Mouse (Mus musculus): ENCODE measurements at regions not wholly inside any gene's neighbourhood (a gene's known extent, or its start where the extent isn't known, plus 50 kb on each side); places are given as distances from the start of the nearest gene placed in this dataset.

- no peak for DNase-seq (ENCODE audit: low spot score)
These were observed 131.8 kb downstream of the Tshz3 start for GRCm38 (mm10) chr7:36829710-36830109.

- no peak for DNase-seq (ENCODE audit: low spot score)
These were observed 132.2 kb downstream of the Tshz3 start for GRCm38 (mm10) chr7:36830155-36830554.

DNA sequence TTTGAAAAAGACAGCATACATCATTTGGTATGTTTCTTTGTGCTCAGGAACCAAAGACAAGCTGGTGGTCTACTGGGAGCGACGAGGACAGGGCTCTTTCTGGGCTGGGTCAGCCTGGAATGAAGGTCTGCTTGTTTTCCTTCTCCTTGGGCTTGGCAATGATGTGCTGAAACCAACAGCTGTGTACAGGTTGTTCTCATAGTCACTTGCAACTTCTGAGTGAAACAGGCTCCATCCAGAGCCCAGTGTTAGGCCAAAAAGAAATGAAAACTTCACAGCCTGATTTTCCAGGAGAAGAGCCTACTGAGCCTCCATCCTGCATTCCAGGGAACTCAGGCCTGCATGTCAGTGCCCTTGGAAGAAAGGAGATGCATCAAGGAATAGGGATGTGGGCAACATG, 150.4 kb downstream of the Tshz3 start:
- DNase-seq (ENCODE audit: low spot score): no peak

GRCm38 (mm10) chr7:36851275-36851889, 153.5 kb downstream of the Tshz3 start:
- no peak for DNase-seq (ENCODE audit: low spot score)

- DNase-seq (ENCODE audit: low spot score): no peak
These were observed 156.4 kb downstream of the Tshz3 start for GRCm38 (mm10) chr7:36854308-36854707.

DNA sequence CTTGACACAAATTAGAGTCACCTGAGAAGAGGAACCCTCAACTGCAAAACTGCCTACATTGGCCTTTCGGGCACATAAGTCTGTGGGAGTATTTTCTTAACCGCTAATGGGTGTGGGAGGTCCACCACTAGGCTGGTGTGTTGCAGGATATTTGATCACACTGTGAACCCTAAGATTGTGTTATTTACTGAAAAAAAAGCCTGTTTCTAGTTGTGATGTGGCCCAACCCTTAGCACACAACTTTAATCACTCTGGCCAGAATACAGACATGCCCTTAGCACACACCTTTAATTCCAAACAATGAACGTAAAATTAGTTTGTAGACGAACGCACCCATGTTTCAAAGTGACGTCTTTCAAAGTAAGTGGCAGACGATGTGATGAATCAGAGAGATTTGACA, 161.5 kb downstream of the Tshz3 start:
- DNase-seq (ENCODE audit: low spot score): no peak

DNA sequence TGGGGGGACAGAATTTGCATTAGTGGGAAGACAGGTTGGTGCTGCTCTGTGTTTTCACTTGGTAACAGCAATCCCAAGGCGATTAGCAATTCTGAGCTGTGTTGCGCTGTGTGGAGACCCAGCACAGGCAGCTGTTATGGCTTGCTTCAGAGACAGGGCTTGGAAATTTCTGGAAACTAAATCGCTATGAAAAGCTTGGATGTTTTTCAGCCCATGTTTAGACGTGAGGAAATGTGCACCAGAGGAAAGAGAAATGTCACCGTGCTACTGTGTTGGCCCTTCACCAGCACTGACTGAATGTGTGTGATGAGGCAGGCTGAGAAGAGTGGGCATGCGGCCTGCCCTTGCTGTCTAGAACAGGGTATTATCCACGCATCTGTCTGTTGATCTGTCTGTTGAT, 164.6 kb downstream of the Tshz3 start:
- no peak for DNase-seq (ENCODE audit: low spot score)

DNA sequence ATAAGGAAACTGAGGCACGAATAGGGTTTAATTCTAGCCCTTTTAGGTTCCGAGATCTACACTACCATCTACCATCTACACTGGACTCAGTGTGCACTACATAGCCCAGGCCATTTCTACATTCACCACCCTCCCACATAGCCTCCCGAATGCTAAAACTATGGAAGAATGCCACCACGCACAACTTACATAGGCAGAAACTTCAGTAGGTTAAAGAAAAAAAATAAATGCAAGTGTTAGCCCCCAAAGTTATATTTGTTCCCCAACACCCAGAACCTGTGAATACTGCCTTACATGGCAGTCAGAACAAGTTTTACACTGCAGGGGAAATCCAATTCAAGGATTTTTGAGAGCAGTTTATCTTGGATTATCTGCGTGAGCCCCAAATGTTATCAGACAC, 165.8 kb downstream of the Tshz3 start:
- no peak for DNase-seq (ENCODE audit: low spot score)

DNA sequence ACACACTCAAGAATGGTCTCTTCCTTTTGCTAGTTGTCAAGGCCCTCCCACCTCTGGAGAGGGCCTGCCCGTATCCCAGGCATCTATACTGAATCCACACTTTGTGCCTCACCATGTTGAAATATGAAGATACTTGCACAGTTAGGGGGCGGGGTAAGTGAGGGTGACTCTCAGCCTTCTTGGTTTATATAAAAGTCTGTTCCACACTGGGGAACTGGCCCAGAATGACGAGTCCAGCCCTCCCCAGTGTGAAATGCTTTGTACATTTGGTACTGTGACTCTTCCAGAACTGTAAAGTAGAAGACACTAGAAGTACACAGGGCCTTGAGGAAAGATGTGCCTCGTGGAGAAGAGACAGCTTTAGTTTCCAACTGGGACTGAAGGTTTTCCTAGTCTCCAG, 166.8 kb downstream of the Tshz3 start:
- DNase-seq (ENCODE audit: low spot score): no peak

- no peak for DNase-seq (ENCODE audit: low spot score)
These were observed 168.7 kb downstream of the Tshz3 start for GRCm38 (mm10) chr7:36866602-36867001.

DNA sequence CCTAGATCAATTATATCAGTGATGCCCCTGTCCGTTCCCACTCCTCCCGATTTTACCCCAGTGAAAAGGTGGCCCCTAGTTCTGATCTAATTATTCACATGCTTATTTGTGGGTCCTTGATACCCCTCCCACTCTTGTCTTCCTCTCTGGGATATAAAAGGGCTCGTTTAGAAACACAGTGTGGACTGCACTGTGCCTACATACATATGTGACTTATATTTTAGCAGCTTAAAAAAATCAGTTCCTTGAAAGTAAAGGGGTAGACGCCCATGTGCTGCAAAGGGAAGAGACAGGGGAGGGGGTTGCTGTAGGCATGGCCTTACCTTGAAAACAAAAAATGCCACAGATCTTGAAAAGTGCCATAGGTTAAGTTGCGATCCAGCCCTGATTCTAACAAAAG, 176.1 kb downstream of the Tshz3 start:
- DNase-seq (ENCODE audit: low spot score): no peak

GRCm38 (mm10) chr7:36877686-36878085, 179.8 kb downstream of the Tshz3 start:
- no peak for DNase-seq (ENCODE audit: low spot score)

GRCm38 (mm10) chr7:36892776-36893500, 195.0 kb downstream of the Tshz3 start:
- no peak for DNase-seq (ENCODE audit: low spot score)

DNA sequence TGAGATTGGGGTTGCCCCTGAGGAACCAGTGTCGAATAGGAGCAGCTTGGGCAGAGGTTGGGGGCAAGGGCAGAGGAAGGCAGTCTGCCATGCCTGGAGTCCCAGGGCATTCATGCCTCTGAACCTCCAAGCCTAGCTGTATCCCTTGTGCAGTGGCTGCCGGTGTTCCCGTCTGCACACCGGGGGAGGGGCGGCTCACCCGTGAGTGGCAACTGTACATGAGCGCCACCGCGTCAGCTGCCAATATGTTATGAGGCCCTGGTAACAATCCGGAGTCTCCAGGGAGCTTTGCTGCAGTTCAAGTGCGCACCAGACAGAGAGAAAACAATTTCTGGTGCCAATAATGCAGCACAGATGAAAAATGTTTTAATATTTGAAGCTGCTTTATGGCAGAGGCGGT, 198.4 kb downstream of the Tshz3 start:
- no peak for DNase-seq (ENCODE audit: low spot score)

- no peak for DNase-seq (ENCODE audit: low spot score)
These were observed 203.6 kb downstream of the Tshz3 start for GRCm38 (mm10) chr7:36901537-36901936.

DNA sequence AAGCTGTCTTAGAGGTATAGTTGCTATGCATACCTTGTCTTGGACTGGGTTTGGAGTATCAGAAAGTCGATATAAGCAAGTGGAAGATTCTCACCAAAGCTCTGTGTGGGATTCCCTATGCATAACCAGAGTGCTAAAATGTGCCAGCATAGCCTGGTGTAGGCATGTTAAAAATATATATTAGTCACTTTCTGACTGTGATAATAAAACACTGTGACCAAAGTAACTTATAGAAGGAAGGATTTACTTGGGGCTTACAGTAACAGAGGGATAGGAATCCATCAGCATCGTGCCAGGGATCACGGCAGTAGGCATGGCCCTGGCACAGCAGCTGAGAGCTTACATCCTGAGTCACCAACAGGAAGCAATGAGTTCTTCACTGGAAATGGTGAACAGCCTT, 215.4 kb downstream of the Tshz3 start:
- no peak for DNase-seq (ENCODE audit: low spot score)

DNA sequence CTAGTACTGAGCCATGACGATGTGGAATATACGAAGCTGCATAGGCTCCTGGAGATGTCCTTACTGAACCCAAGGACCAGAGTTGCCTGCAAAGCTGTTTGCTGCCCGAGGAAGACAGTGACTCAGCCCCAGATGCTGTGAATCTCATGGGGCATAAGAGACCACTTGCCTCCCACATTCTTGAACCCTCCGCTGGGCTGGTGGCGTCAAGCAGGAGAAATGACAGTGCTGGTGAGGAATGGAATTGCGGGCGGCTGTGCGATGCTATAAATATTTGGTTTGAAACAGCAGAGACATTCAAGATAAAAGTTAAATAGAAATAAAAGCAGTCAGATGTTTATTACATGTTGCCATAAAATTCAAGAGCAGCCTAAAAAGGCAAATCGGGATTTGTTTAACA, 216.3 kb downstream of the Tshz3 start:
- DNase-seq (ENCODE audit: low spot score): no peak

- no peak for DNase-seq (ENCODE audit: low spot score)
These were observed 217.3 kb downstream of the Tshz3 start for GRCm38 (mm10) chr7:36915171-36915570.

DNA sequence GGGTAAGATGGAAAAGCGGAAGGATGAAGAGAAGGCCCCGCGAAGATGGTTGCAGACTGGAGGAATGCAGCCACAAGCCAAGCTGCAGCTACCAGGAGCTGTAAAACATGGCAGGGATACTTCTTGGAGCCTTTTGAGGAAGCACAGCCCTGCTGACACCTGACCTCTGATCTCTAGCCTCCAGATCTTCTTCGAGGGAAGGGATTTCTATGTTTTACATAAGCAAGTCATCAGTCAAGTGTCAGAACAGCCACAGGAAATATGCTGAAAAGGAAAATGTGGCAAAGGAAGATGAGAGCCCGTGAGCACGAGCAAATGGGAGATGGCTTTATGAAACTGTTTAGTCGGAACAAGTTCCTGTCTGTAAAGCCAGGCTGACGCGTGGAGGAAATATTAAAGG, 219.1 kb downstream of the Tshz3 start:
- DNase-seq (ENCODE audit: low spot score): no peak

DNA sequence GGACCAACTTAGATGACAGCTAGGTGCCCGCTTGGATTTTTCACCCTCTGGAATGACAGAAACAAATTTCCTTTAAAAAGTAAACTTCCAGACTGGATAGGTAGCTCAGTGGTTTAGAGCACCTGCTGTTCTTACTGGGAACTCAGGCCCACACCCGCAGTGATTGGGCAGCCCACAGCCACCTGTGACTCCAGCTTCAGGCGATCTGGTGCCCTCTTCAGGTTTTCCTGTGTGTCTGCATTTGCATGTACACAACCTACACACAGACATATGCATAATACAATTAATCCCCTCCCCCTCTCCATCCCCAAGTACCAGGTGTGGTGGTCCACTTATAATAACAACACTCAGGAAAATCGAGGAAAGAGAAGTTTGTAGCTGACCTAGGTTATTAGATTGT, 221.5 kb downstream of the Tshz3 start:
- DNase-seq (ENCODE audit: low spot score): no peak

GRCm38 (mm10) chr7:36921003-36921402, 223.1 kb downstream of the Tshz3 start:
- DNase-seq (ENCODE audit: low spot score): no peak

- DNase-seq (ENCODE audit: low spot score): no peak
These were observed 235.6 kb downstream of the Tshz3 start for GRCm38 (mm10) chr7:36933490-36933889.

- no peak for DNase-seq (ENCODE audit: low spot score)
These were observed 237.1 kb downstream of the Tshz3 start for GRCm38 (mm10) chr7:36934792-36935555.

Measured in ovary, adult 18-20 months (tissue).